Mouse (Mus musculus): Measurements from ENCODE around the gene Osbpl11. TPM values are rescaled to one million over a fixed set of nuclear protein-coding genes. Genes with fewer than 3 reads are reported as not detected.
A peak's percentile ranks its signal among the peaks of the same experiment; 100 is the strongest.

Gene Osbpl11
- polyA plus RNA-seq, 1 experiment from 2014 or later = 21.5 TPM

- Histone ChIP-seq H3K27ac (replicated peaks; ENCODE audit: low read depth, low read length) (no peak overlapping the region), H3K4me1 (ENCODE audit: control insufficient read depth, insufficient read depth, low read length) (peaks cover 4% of the 10 kb centered on the region; the same call in 1 of the 2 replicates), H3K4me2 (ENCODE audit: low read length) (no peak overlapping the region), H3K9ac (replicated peaks; ENCODE audit: low read length) (no peak overlapping the region), H3K9me3 (ENCODE audit: control insufficient read depth, low read length) (no peaks in the 10 kb centered on the region), H3K4me3 (replicated peaks; ENCODE audit: low read depth, low read length) (no peak overlapping the region), H3K36me3 (ENCODE audit: control insufficient read depth, insufficient read depth, low read length) (no peaks in the 10 kb centered on the region), H3K27me3 (ENCODE audit: control insufficient read depth, insufficient read depth, low read length) (no peaks in the 10 kb centered on the region)
- 86% methylated on average over 3 of the region's 3 CpGs for WGBS
- no peak for ATAC-seq (ENCODE audit: low FRiP score, low TSS enrichment)
- DNase-seq = no peak
Observed at GRCm38 (mm10) chr16:33179911-33180310, 5.0 kb upstream of the Osbpl11 start.

- Histone ChIP-seq H3K9me3 (ENCODE audit: control insufficient read depth, low read length) (no peaks in the 10 kb centered on the region), H3K9ac (replicated peaks; ENCODE audit: low read length) (no peak overlapping the region), H3K27ac (replicated peaks; ENCODE audit: low read depth, low read length) (no peak overlapping the region), H3K27me3 (ENCODE audit: control insufficient read depth, insufficient read depth, low read length) (no peaks in the 10 kb centered on the region), H3K4me2 (ENCODE audit: low read length) (no peak overlapping the region), H3K36me3 (ENCODE audit: control insufficient read depth, insufficient read depth, low read length) (no peaks in the 10 kb centered on the region), H3K4me3 (replicated peaks; ENCODE audit: low read depth, low read length) (no peak overlapping the region), H3K4me1 (ENCODE audit: control insufficient read depth, insufficient read depth, low read length) (peaks cover 5% of the 10 kb centered on the region)
- DNase-seq = no peak
- ATAC-seq (ENCODE audit: low FRiP score, low TSS enrichment) = no peak
- 75% methylated on average over 3 of the region's 3 CpGs for WGBS
Observed at GRCm38 (mm10) chr16:33180793-33181192, 4.1 kb upstream of the Osbpl11 start.

GRCm38 (mm10) chr16:33185261-33186046, 583 bp downstream of the Osbpl11 start:
- H3K27ac ChIP-seq (replicated peaks; ENCODE audit: low read depth, low read length) = peak overlapping the region; percentile 91
- H3K4me3 ChIP-seq (replicated peaks; ENCODE audit: low read depth, low read length) = peak overlapping the region; percentile 96
- H3K36me3 ChIP-seq (ENCODE audit: control insufficient read depth, insufficient read depth, low read length) = no peaks in the 10 kb centered on the region
- under 1% methylated on average over 59 of the region's 59 CpGs for WGBS
- DNase-seq = peak; percentile 65
- no peaks in the 10 kb centered on the region for H3K27me3 ChIP-seq (ENCODE audit: control insufficient read depth, insufficient read depth, low read length)
- H3K9ac ChIP-seq (replicated peaks; ENCODE audit: low read length) = peak overlapping the region; percentile 90
- peak; percentile 79 for ATAC-seq (ENCODE audit: low FRiP score, low TSS enrichment)
- no peaks in the 10 kb centered on the region for H3K9me3 ChIP-seq (ENCODE audit: control insufficient read depth, low read length)
- peaks cover 29% of the 10 kb centered on the region for H3K4me1 ChIP-seq (ENCODE audit: control insufficient read depth, insufficient read depth, low read length)
- H3K4me2 ChIP-seq (ENCODE audit: low read length) = peak overlapping the region; percentile 99

- no peak overlapping the region for H3K27ac ChIP-seq (replicated peaks; ENCODE audit: low read depth, low read length)
- WGBS = 34% methylated on average over 4 of the region's 4 CpGs
- H3K4me1 ChIP-seq (ENCODE audit: control insufficient read depth, insufficient read depth, low read length) = peaks cover 31% of the 10 kb centered on the region
- peak overlapping the region; percentile 99 for H3K4me2 ChIP-seq (ENCODE audit: low read length)
- no peak for DNase-seq
- peak overlapping the region; percentile 96 for H3K4me3 ChIP-seq (replicated peaks; ENCODE audit: low read depth, low read length)
- H3K27me3 ChIP-seq (ENCODE audit: control insufficient read depth, insufficient read depth, low read length) = no peaks in the 10 kb centered on the region
- H3K36me3 ChIP-seq (ENCODE audit: control insufficient read depth, insufficient read depth, low read length) = no peaks in the 10 kb centered on the region
- H3K9ac ChIP-seq (replicated peaks; ENCODE audit: low read length) = peak overlapping the region; percentile 90
- no peak for ATAC-seq (ENCODE audit: low FRiP score, low TSS enrichment)
- H3K9me3 ChIP-seq (ENCODE audit: control insufficient read depth, low read length) = no peaks in the 10 kb centered on the region
Observed at GRCm38 (mm10) chr16:33186134-33186533, 1.3 kb downstream of the Osbpl11 start.

GRCm38 (mm10) chr16:33188076-33188475, 3.2 kb downstream of the Osbpl11 start:
- ATAC-seq (ENCODE audit: low FRiP score, low TSS enrichment) = no peak
- Histone ChIP-seq H3K4me3 (replicated peaks; ENCODE audit: low read depth, low read length) (no peak overlapping the region), H3K27ac (replicated peaks; ENCODE audit: low read depth, low read length) (no peak overlapping the region), H3K4me1 (ENCODE audit: control insufficient read depth, insufficient read depth, low read length) (peaks cover 31% of the 10 kb centered on the region), H3K4me2 (ENCODE audit: low read length) (peak overlapping the region; percentile 9; the same call in 1 of the 2 replicates), H3K27me3 (ENCODE audit: control insufficient read depth, insufficient read depth, low read length) (no peaks in the 10 kb centered on the region), H3K9me3 (ENCODE audit: control insufficient read depth, low read length) (no peaks in the 10 kb centered on the region), H3K9ac (replicated peaks; ENCODE audit: low read length) (no peak overlapping the region), H3K36me3 (ENCODE audit: control insufficient read depth, insufficient read depth, low read length) (no peaks in the 10 kb centered on the region)
- no peak for DNase-seq
- WGBS = 59% methylated on average over 3 of the region's 3 CpGs

- H3K9me3 ChIP-seq (ENCODE audit: control insufficient read depth, low read length) = no peaks in the 10 kb centered on the region
- no peak overlapping the region for H3K4me3 ChIP-seq (replicated peaks; ENCODE audit: low read depth, low read length)
- DNase-seq (no peak), ATAC-seq (ENCODE audit: low FRiP score, low TSS enrichment) (no peak)
- peaks cover 19% of the 10 kb centered on the region for H3K4me1 ChIP-seq (ENCODE audit: control insufficient read depth, insufficient read depth, low read length)
- 0 out of 2 replicates have a peak, but pooled peaks cover 6% of the 10 kb centered on the region for H3K36me3 ChIP-seq (ENCODE audit: control insufficient read depth, insufficient read depth, low read length)
- H3K27ac ChIP-seq (replicated peaks; ENCODE audit: low read depth, low read length) = no peak overlapping the region
- H3K9ac ChIP-seq (replicated peaks; ENCODE audit: low read length) = 0 out of 2 replicates have a peak overlapping the region, but pooled peaks have one; percentile 12
- WGBS = 85% methylated on average over 2 of the region's 2 CpGs
- no peak overlapping the region for H3K4me2 ChIP-seq (ENCODE audit: low read length)
- no peaks in the 10 kb centered on the region for H3K27me3 ChIP-seq (ENCODE audit: control insufficient read depth, insufficient read depth, low read length)
Observed at GRCm38 (mm10) chr16:33191671-33192091, 6.8 kb downstream of the Osbpl11 start.

GRCm38 (mm10) chr16:33192280-33192679, 7.4 kb downstream of the Osbpl11 start:
- Histone ChIP-seq H3K9ac (replicated peaks; ENCODE audit: low read length) (no peak overlapping the region), H3K27me3 (ENCODE audit: control insufficient read depth, insufficient read depth, low read length) (no peaks in the 10 kb centered on the region), H3K4me2 (ENCODE audit: low read length) (no peak overlapping the region), H3K4me1 (ENCODE audit: control insufficient read depth, insufficient read depth, low read length) (peaks cover 13% of the 10 kb centered on the region), H3K4me3 (replicated peaks; ENCODE audit: low read depth, low read length) (no peak overlapping the region), H3K36me3 (ENCODE audit: control insufficient read depth, insufficient read depth, low read length) (0 out of 2 replicates have a peak, but pooled peaks cover 10% of the 10 kb centered on the region), H3K27ac (replicated peaks; ENCODE audit: low read depth, low read length) (no peak overlapping the region), H3K9me3 (ENCODE audit: control insufficient read depth, low read length) (no peaks in the 10 kb centered on the region)
- no peak for DNase-seq
- WGBS = 77% methylated on average over 2 of the region's 2 CpGs
- ATAC-seq (ENCODE audit: low FRiP score, low TSS enrichment) = no peak

GRCm38 (mm10) chr16:33193649-33194048, 8.8 kb downstream of the Osbpl11 start:
- peak; percentile 79 for DNase-seq
- no peaks in the 10 kb centered on the region for H3K27me3 ChIP-seq (ENCODE audit: control insufficient read depth, insufficient read depth, low read length)
- ATAC-seq (ENCODE audit: low FRiP score, low TSS enrichment) = no peak
- no peak overlapping the region for H3K9ac ChIP-seq (replicated peaks; ENCODE audit: low read length)
- H3K36me3 ChIP-seq (ENCODE audit: control insufficient read depth, insufficient read depth, low read length) = 0 out of 2 replicates have a peak, but pooled peaks cover 10% of the 10 kb centered on the region
- no peak overlapping the region for H3K27ac ChIP-seq (replicated peaks; ENCODE audit: low read depth, low read length)
- no peak overlapping the region for H3K4me3 ChIP-seq (replicated peaks; ENCODE audit: low read depth, low read length)
- WGBS = 45% methylated on average over 2 of the region's 2 CpGs
- H3K4me2 ChIP-seq (ENCODE audit: low read length) = no peak overlapping the region
- 0 out of 2 replicates have a peak, but pooled peaks cover 6% of the 10 kb centered on the region for H3K4me1 ChIP-seq (ENCODE audit: control insufficient read depth, insufficient read depth, low read length)
- no peaks in the 10 kb centered on the region for H3K9me3 ChIP-seq (ENCODE audit: control insufficient read depth, low read length)

All from midbrain, embryonic 14.5 days (tissue).